Mouse (Mus musculus): Measurements from ENCODE around the gene Olfr1414.

GRCm38 (mm10) chr1:92523764-92524163 is 5.3 kb upstream of the Olfr1414 start:
- TF ChIP-seq POLR2A (IDR thresholded peaks at IDR 0.05; ENCODE audit: control insufficient read depth in 1 of 2, insufficient read depth in 1 of 2, low read depth in 1 of 2, low read length in 2 of 2, poor library complexity in 1 of 2) (no peak), ZKSCAN1 (IDR thresholded peaks at IDR 0.05; ENCODE audit: low read depth, low read length) (no peak), ZMIZ1 (IDR thresholded peaks at IDR 0.05; ENCODE audit: low read depth, low read length) (no peak), CTCF (IDR thresholded peaks at IDR 0.05 in 2 of 3, conservative IDR thresholded peaks at IDR 0.05 in 1 of 3; ENCODE audit: control insufficient read depth in 1 of 3, insufficient read depth in 1 of 3, low read depth in 2 of 3, low read length in 3 of 3, poor library complexity in 1 of 3, severe bottlenecking in 1 of 3) (no peak), USF1 (IDR thresholded peaks at IDR 0.05; ENCODE audit: low read depth, low read length) (no peak), HCFC1 (IDR thresholded peaks at IDR 0.05; ENCODE audit: low read depth, low read length) (no peak), ZC3H11A (IDR thresholded peaks at IDR 0.05; ENCODE audit: low read depth, low read length) (no peak), MAX (IDR thresholded peaks at IDR 0.05; ENCODE audit: low read length) (no peak), POLR2AphosphoS2 (IDR thresholded peaks at IDR 0.05; ENCODE audit: low read length) (no peak), EP300 (IDR thresholded peaks at IDR 0.05; ENCODE audit: low read depth in 1 of 2, low read length in 2 of 2) (no peak), E2F4 (IDR thresholded peaks at IDR 0.05; ENCODE audit: borderline replicate concordance, low read depth, low read length) (no peak)
